ENCODE assay signal across 10 mouse cellular contexts in the genomic region with DNA sequence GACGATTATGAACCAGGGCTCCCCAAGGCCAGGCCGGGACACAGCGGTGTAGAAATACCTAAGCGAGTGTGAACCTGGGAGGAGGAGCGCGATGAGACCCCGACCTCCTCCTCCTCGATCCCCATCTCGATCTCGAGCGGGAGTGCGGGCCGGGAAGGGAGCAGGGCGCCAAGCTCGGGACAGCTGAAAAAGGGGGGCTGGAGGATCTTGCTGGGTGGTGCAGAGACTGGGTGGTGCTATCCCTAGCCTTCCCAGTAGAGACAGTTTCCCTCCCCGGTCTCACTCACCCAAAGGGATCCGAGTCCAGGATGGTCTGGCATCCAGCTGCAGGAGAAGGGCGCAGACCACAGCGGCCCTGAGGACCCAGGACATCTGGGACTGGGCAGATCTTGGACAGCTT. TPM values are rescaled to one million over a fixed set of nuclear protein-coding genes. Genes with fewer than 3 reads are reported as not detected.
A peak's percentile ranks its signal among the peaks of the same experiment; 100 is the strongest.
DNase-seq lines count a peak whose midpoint lies in the region; ATAC-seq and TF ChIP-seq lines count a peak whose summit lies in the region.
"Not testable (repeated sequence)": the region's sequence is repeated elsewhere in the genome, so short reads cannot be mapped to it uniquely, and the experiment has no call there.
"Had no signal": no experiment of that assay in that cellular context is flagged by ENCODE, and none has a peak within 500 bp of the region (broad histone marks: within the 10 kb centered on the region; RNA-seq: fewer than 3 reads in every experiment).

No protein-coding gene starts in this region.

- under 1% methylated on average over 19 of the region's 19 CpGs for WGBS in forebrain, embryonic 15.5 days
- under 1% methylated on average over 19 of the region's 19 CpGs for WGBS in kidney, embryonic 15.5 days
- WGBS in liver, embryonic 15.5 days (ENCODE audit: insufficient replicate concordance) = 2% methylated on average over 19 of the region's 19 CpGs
- WGBS in midbrain, embryonic 13.5 days = 1% methylated on average over 19 of the region's 19 CpGs
- 0% methylated on average over 19 of the region's 19 CpGs for WGBS in stomach, embryonic 14.5 days

- not testable (repeated sequence) for TF ChIP-seq POLR2A in cortical plate, adult 2 months (IDR thresholded peaks at IDR 0.05; ENCODE audit: extremely low read depth, insufficient read depth, low read length)

- H3K9me3 ChIP-seq in ES-E14 (ENCODE audit: control insufficient read depth, insufficient read depth, low read depth, low read length); forebrain, embryonic 15.5 days; kidney, embryonic 15.5 days (replicated peaks); liver, embryonic 15.5 days (replicated peaks); midbrain, embryonic 13.5 days; stomach, embryonic 14.5 days (ENCODE audit: control insufficient read depth, low read depth, low read length): not testable (repeated sequence)

- not testable (repeated sequence) for H3K4me1 ChIP-seq in ES-E14 (ENCODE audit: control insufficient read depth in 2 of 2, insufficient read depth in 2 of 2, low read length in 2 of 2, poor library complexity in 1 of 2); cortical plate, adult 2 months (ENCODE audit: control insufficient read depth, insufficient read depth, low read length); forebrain, embryonic 15.5 days; kidney, embryonic 15.5 days; liver, embryonic 15.5 days (replicated peaks); stomach, embryonic 14.5 days (ENCODE audit: control insufficient read depth, insufficient read depth, low read length)
- peaks cover 11% of the 10 kb centered on the region; the same call in 1 of the 2 replicates for H3K4me1 ChIP-seq in midbrain, embryonic 13.5 days (replicated peaks)

- in situ Hi-C loops in ES-E14 (cut with MboI; ENCODE audit: low sequenced_read_pairs in 2 of 2, unreplicated experiment in 2 of 2) = not testable (repeated sequence)

- peak overlapping the region in 1 of 2 experiments; percentile 47; a peak in 1 of 4 replicates for H3K4me3 ChIP-seq in ES-E14 (ENCODE audit: insufficient read depth in 1 of 2, low read depth in 1 of 2, low read length in 2 of 2, poor library complexity in 1 of 2, severe bottlenecking in 1 of 2)
- peak overlapping the region; percentile 45 for H3K4me3 ChIP-seq in cortical plate, adult 2 months (ENCODE audit: insufficient read depth, low read length)
- peak overlapping the region; percentile 41 for H3K4me3 ChIP-seq in forebrain, embryonic 15.5 days
- H3K4me3 ChIP-seq in kidney, embryonic 15.5 days (replicated peaks) = peak overlapping the region; percentile 47
- peak overlapping the region; percentile 62 for H3K4me3 ChIP-seq in liver, embryonic 15.5 days (replicated peaks)
- peak overlapping the region; percentile 35 for H3K4me3 ChIP-seq in midbrain, embryonic 13.5 days (replicated peaks)
- peak overlapping the region; percentile 31 for H3K4me3 ChIP-seq in stomach, embryonic 14.5 days (ENCODE audit: low read depth, low read length)

- TF ChIP-seq CTCF in cortical plate, adult 2 months (IDR thresholded peaks at IDR 0.05; ENCODE audit: extremely low read depth, insufficient read depth, low read length) = not testable (repeated sequence)

- peak overlapping the region; percentile 73 for H3K4me2 ChIP-seq in forebrain, embryonic 15.5 days (replicated peaks)
- peak overlapping the region; percentile 80 for H3K4me2 ChIP-seq in kidney, embryonic 15.5 days
- H3K4me2 ChIP-seq in liver, embryonic 15.5 days = peak overlapping the region; percentile 85
- peak overlapping the region; percentile 67 for H3K4me2 ChIP-seq in midbrain, embryonic 13.5 days (replicated peaks)
- peak overlapping the region; percentile 58 for H3K4me2 ChIP-seq in stomach, embryonic 14.5 days (replicated peaks; ENCODE audit: low read depth, low read length)

- not testable (repeated sequence) for H3K27me3 ChIP-seq in forebrain, embryonic 15.5 days; kidney, embryonic 15.5 days; liver, embryonic 15.5 days; stomach, embryonic 14.5 days (ENCODE audit: control insufficient read depth, insufficient read depth, low read length)
- peaks cover 14% of the 10 kb centered on the region; the same call in 1 of the 2 replicates for H3K27me3 ChIP-seq in midbrain, embryonic 13.5 days

- H3K36me3 ChIP-seq in ES-E14 (ENCODE audit: control insufficient read depth, insufficient read depth, low read length, poor library complexity, severe bottlenecking); forebrain, embryonic 15.5 days; kidney, embryonic 15.5 days; liver, embryonic 15.5 days (replicated peaks); midbrain, embryonic 13.5 days; stomach, embryonic 14.5 days (ENCODE audit: control insufficient read depth, insufficient read depth, low read length): not testable (repeated sequence)

- peak; percentile 64 for ATAC-seq in forebrain, embryonic 15.5 days (replicated peaks)
- ATAC-seq in kidney, embryonic 15.5 days (replicated peaks; ENCODE audit: low FRiP score) = peak; percentile 77
- peak; percentile 36 for ATAC-seq in liver, embryonic 15.5 days (ENCODE audit: insufficient read depth)
- ATAC-seq in midbrain, embryonic 13.5 days = peak; percentile 73
- peak; percentile 62; the same call in 1 of the 2 replicates for ATAC-seq in stomach, embryonic 14.5 days (ENCODE audit: insufficient number of reproducible peaks, insufficient read depth, low FRiP score, low read depth)

- DNase-seq in ES-E14 (ENCODE audit: low read depth, low spot score) = not testable (repeated sequence)
- DNase-seq in heart, postnatal 10 days = peak; percentile 27 to 42

- intact Hi-C loops in heart, postnatal 10 days (cut with DNase I) = not testable (repeated sequence)

- H3K9ac ChIP-seq in ES-E14 (ENCODE audit: insufficient read depth, low read depth, low read length, poor library complexity, severe bottlenecking) = peak overlapping the region; percentile 70; the same call in 1 of the 2 replicates
- H3K9ac ChIP-seq in forebrain, embryonic 15.5 days (replicated peaks) = peak overlapping the region; percentile 48
- H3K9ac ChIP-seq in kidney, embryonic 15.5 days = peak overlapping the region; percentile 47
- H3K9ac ChIP-seq in liver, embryonic 15.5 days = peak overlapping the region; percentile 53
- H3K9ac ChIP-seq in midbrain, embryonic 13.5 days (replicated peaks) = peak overlapping the region; percentile 53
- peak overlapping the region; percentile 25; the same call in 1 of the 2 replicates for H3K9ac ChIP-seq in stomach, embryonic 14.5 days (replicated peaks; ENCODE audit: low read depth, low read length)

- not testable (repeated sequence) for H3K27ac ChIP-seq in ES-E14 (ENCODE audit: insufficient read depth, low read depth, low read length, poor library complexity, severe bottlenecking); cortical plate, adult 2 months (ENCODE audit: insufficient read depth, low read length); forebrain, embryonic 15.5 days (replicated peaks); kidney, embryonic 15.5 days; liver, embryonic 15.5 days (replicated peaks); midbrain, embryonic 13.5 days; stomach, embryonic 14.5 days (ENCODE audit: low read length)

RNA-seq across cellular contexts. Expression of gene H2-T22, which starts 0.5 kb away (rescaled TPM):
- 2.7 and 5.8 TPM in 2 replicates for total RNA-seq in ES-E14 (2012; rRNA removed)
- polyA plus RNA-seq in cortical plate, adult 2 months (2012; rRNA removed) = 18.3 and 19.0 TPM in 2 replicates
- 5.8 and 5.9 TPM in 2 replicates for polyA plus RNA-seq in forebrain, embryonic 15.5 days (2015; fragmentation: Nextera tagmentation; extraction: Ambion mirVana)
- total RNA-seq in heart, postnatal 10 days (2021) = 10 to 100 TPM; 11.0 to 11.8 TPM
- 13.8 and 14.1 TPM in 2 replicates for polyA plus RNA-seq in kidney, embryonic 15.5 days (2015; fragmentation: Nextera tagmentation; extraction: Ambion mirVana)
- polyA plus RNA-seq in liver, embryonic 15.5 days (2015; fragmentation: Nextera tagmentation; extraction: Ambion mirVana) = 11.9 and 13.2 TPM in 2 replicates
- 4.4 and 4.8 TPM in 2 replicates for polyA plus RNA-seq in midbrain, embryonic 13.5 days (2015; fragmentation: Nextera tagmentation; extraction: Ambion mirVana)
- polyA plus RNA-seq in stomach, embryonic 14.5 days (2014; fragmentation: Nextera tagmentation; extraction: Ambion mirVana) = 19.3 and 21.8 TPM in 2 replicates

RNA-seq across cellular contexts. Expression of gene Gm6034, which starts 0.7 kb away (rescaled TPM):
- 0.18 and 0.21 TPM in 2 replicates for total RNA-seq in ES-E14 (2012; rRNA removed)
- not detected in 2 replicates for polyA plus RNA-seq in cortical plate, adult 2 months (2012; rRNA removed)
- not detected in 2 replicates for polyA plus RNA-seq in forebrain, embryonic 15.5 days (2015; fragmentation: Nextera tagmentation; extraction: Ambion mirVana)
- under 1 TPM in 1 of 2 experiments, not detected in 1; 0.15 TPM for total RNA-seq in heart, postnatal 10 days (2021)
- not detected in 2 replicates for polyA plus RNA-seq in kidney, embryonic 15.5 days (2015; fragmentation: Nextera tagmentation; extraction: Ambion mirVana)
- polyA plus RNA-seq in liver, embryonic 15.5 days (2015; fragmentation: Nextera tagmentation; extraction: Ambion mirVana) = not detected in 2 replicates
- polyA plus RNA-seq in midbrain, embryonic 13.5 days (2015; fragmentation: Nextera tagmentation; extraction: Ambion mirVana) = not detected in 2 replicates
- not detected in 2 replicates for polyA plus RNA-seq in stomach, embryonic 14.5 days (2014; fragmentation: Nextera tagmentation; extraction: Ambion mirVana)
- total RNA-seq: gastrocnemius, postnatal 25 days had no signal
- polyA plus RNA-seq: large intestine, adult 2 months had no signal

RNA-seq across cellular contexts. Expression of gene H2-T23, which starts 9.4 kb away (rescaled TPM):
- 0.67 and 0.95 TPM in 2 replicates for total RNA-seq in ES-E14 (2012; rRNA removed)
- 27.6 and 31.8 TPM in 2 replicates for polyA plus RNA-seq in cortical plate, adult 2 months (2012; rRNA removed)
- 6.9 and 7.0 TPM in 2 replicates for polyA plus RNA-seq in forebrain, embryonic 15.5 days (2015; fragmentation: Nextera tagmentation; extraction: Ambion mirVana)
- 10 to 100 TPM; 16.6 TPM for total RNA-seq in heart, postnatal 10 days (2021)
- polyA plus RNA-seq in kidney, embryonic 15.5 days (2015; fragmentation: Nextera tagmentation; extraction: Ambion mirVana) = 4.3 and 4.5 TPM in 2 replicates
- 52.8 and 65.8 TPM in 2 replicates for polyA plus RNA-seq in liver, embryonic 15.5 days (2015; fragmentation: Nextera tagmentation; extraction: Ambion mirVana)
- polyA plus RNA-seq in midbrain, embryonic 13.5 days (2015; fragmentation: Nextera tagmentation; extraction: Ambion mirVana) = 4.3 and 5.2 TPM in 2 replicates
- 8.4 and 10.6 TPM in 2 replicates for polyA plus RNA-seq in stomach, embryonic 14.5 days (2014; fragmentation: Nextera tagmentation; extraction: Ambion mirVana)

RNA-seq across cellular contexts. Expression of gene Gm11127, which starts 16.1 kb away (rescaled TPM):
- total RNA-seq in ES-E14 (2012; rRNA removed) = 0.37 and 0.54 TPM in 2 replicates
- polyA plus RNA-seq in cortical plate, adult 2 months (2012; rRNA removed) = 0.23 and 0.35 TPM in 2 replicates
- not detected in 2 replicates for polyA plus RNA-seq in forebrain, embryonic 15.5 days (2015; fragmentation: Nextera tagmentation; extraction: Ambion mirVana)
- 1 to 10 TPM; 2.1 to 2.4 TPM for total RNA-seq in heart, postnatal 10 days (2021)
- polyA plus RNA-seq in kidney, embryonic 15.5 days (2015; fragmentation: Nextera tagmentation; extraction: Ambion mirVana) = not detected in 2 replicates
- polyA plus RNA-seq in liver, embryonic 15.5 days (2015; fragmentation: Nextera tagmentation; extraction: Ambion mirVana) = not detected in 2 replicates
- polyA plus RNA-seq in midbrain, embryonic 13.5 days (2015; fragmentation: Nextera tagmentation; extraction: Ambion mirVana) = not detected in 2 replicates
- polyA plus RNA-seq in stomach, embryonic 14.5 days (2014; fragmentation: Nextera tagmentation; extraction: Ambion mirVana) = not detected in 2 replicates

RNA-seq across cellular contexts. Expression of gene H2-T24, which starts 21.7 kb away (rescaled TPM):
- total RNA-seq in ES-E14 (2012; rRNA removed) = not detected in 2 replicates
- 1.3 and 1.8 TPM in 2 replicates for polyA plus RNA-seq in cortical plate, adult 2 months (2012; rRNA removed)
- 5.4 and 5.8 TPM in 2 replicates for polyA plus RNA-seq in forebrain, embryonic 15.5 days (2015; fragmentation: Nextera tagmentation; extraction: Ambion mirVana)
- total RNA-seq in heart, postnatal 10 days (2021) = 1 to 10 TPM; 2.2 to 3.3 TPM
- polyA plus RNA-seq in kidney, embryonic 15.5 days (2015; fragmentation: Nextera tagmentation; extraction: Ambion mirVana) = 2.9 and 3.5 TPM in 2 replicates
- 8.2 and 9.2 TPM in 2 replicates for polyA plus RNA-seq in liver, embryonic 15.5 days (2015; fragmentation: Nextera tagmentation; extraction: Ambion mirVana)
- polyA plus RNA-seq in midbrain, embryonic 13.5 days (2015; fragmentation: Nextera tagmentation; extraction: Ambion mirVana) = 7.8 and 8.1 TPM in 2 replicates
- polyA plus RNA-seq in stomach, embryonic 14.5 days (2014; fragmentation: Nextera tagmentation; extraction: Ambion mirVana) = 3.3 and 5.3 TPM in 2 replicates
